In genomic region chr2:39226731-39227130, GRCm38 (mm10) we compare ENCODE assay signal across 8 mouse cellular contexts. TPM values are rescaled to one million over a fixed set of nuclear protein-coding genes. Genes with fewer than 3 reads are reported as not detected.
DNase-seq lines count a peak whose midpoint lies in the region; ATAC-seq and TF ChIP-seq lines count a peak whose summit lies in the region.

No protein-coding gene starts in this region.

- no peak overlapping the region for H3K9ac ChIP-seq in heart, postnatal 0 days (replicated peaks; ENCODE audit: low read depth, low read length)
- H3K9ac ChIP-seq in hindbrain, embryonic 16.5 days (ENCODE audit: low read depth, low read length), result peak overlapping the region; percentile 84
- peak overlapping the region; percentile 18; the same call in 1 of the 2 replicates for H3K9ac ChIP-seq in midbrain, embryonic 15.5 days

- peaks cover 26% of the 10 kb centered on the region for H3K4me1 ChIP-seq in heart, postnatal 0 days (ENCODE audit: control insufficient read depth, insufficient read depth)
- H3K4me1 ChIP-seq in cortical plate, adult 2 months (ENCODE audit: control insufficient read depth, insufficient read depth, low read length), result peaks cover 3% of the 10 kb centered on the region
- peaks cover 14% of the 10 kb centered on the region for H3K4me1 ChIP-seq in hindbrain, embryonic 16.5 days (ENCODE audit: control insufficient read depth, insufficient read depth, low read depth, low read length)
- H3K4me1 ChIP-seq in midbrain, embryonic 15.5 days, result peaks cover 25% of the 10 kb centered on the region

- 24% methylated on average over 3 of the region's 3 CpGs for WGBS in heart, postnatal 0 days
- WGBS in hindbrain, embryonic 16.5 days, result 39% methylated on average over 3 of the region's 3 CpGs
- 31% methylated on average over 3 of the region's 3 CpGs for WGBS in midbrain, embryonic 15.5 days

- intact Hi-C loops in heart, postnatal 14 days (cut with DNase I), result no loop called here

- no peaks in the 10 kb centered on the region; the same call in 1 of the 2 replicates for H3K27me3 ChIP-seq in heart, postnatal 0 days (ENCODE audit: control insufficient read depth, insufficient read depth, low read length)
- H3K27me3 ChIP-seq in hindbrain, embryonic 16.5 days (replicated peaks; ENCODE audit: control insufficient read depth, insufficient read depth, low read length), result no peaks in the 10 kb centered on the region
- H3K27me3 ChIP-seq in midbrain, embryonic 15.5 days (replicated peaks), result no peaks in the 10 kb centered on the region

- DNase-seq in heart, postnatal 0 days (ENCODE audit: low spot score), result no peak
- DNase-seq in heart, postnatal 14 days, result no peak
- DNase-seq in urinary bladder, postnatal 25 days (ENCODE audit: low spot score), result no peak
- no peak for DNase-seq in retina, embryonic 14.5 days (ENCODE audit: low spot score)
- no peak for DNase-seq in T-cell, adult 2 months (ENCODE audit: low spot score)

- no peaks in the 10 kb centered on the region for H3K9me3 ChIP-seq in heart, postnatal 0 days (replicated peaks; ENCODE audit: control insufficient read depth, low read length)
- H3K9me3 ChIP-seq in hindbrain, embryonic 16.5 days (ENCODE audit: control insufficient read depth, low read length), result no peaks in the 10 kb centered on the region
- H3K9me3 ChIP-seq in midbrain, embryonic 15.5 days, result no peaks in the 10 kb centered on the region

- no peak for TF ChIP-seq CTCF in heart, postnatal 0 days (IDR thresholded peaks at IDR 0.05; ENCODE audit: low read depth)
- no peak for TF ChIP-seq CTCF in cortical plate, adult 2 months (IDR thresholded peaks at IDR 0.05; ENCODE audit: extremely low read depth, insufficient read depth, low read length)

- TF ChIP-seq EP300 in heart, postnatal 0 days (IDR thresholded peaks at IDR 0.05; ENCODE audit: low read depth), result no peak

- no peak for ATAC-seq in heart, postnatal 0 days (ENCODE audit: insufficient read depth, low read depth)
- ATAC-seq in hindbrain, embryonic 16.5 days, result no peak; the same call in 1 of the 2 replicates
- no peak; the same call in none of the 2 replicates for ATAC-seq in midbrain, embryonic 15.5 days (replicated peaks)

- peak overlapping the region; percentile 60 for H3K4me2 ChIP-seq in heart, postnatal 0 days (ENCODE audit: low read depth, low read length)
- H3K4me2 ChIP-seq in hindbrain, embryonic 16.5 days (ENCODE audit: low read length), result peak overlapping the region; percentile 61
- H3K4me2 ChIP-seq in midbrain, embryonic 15.5 days, result peak overlapping the region; percentile 49

- H3K36me3 ChIP-seq in heart, postnatal 0 days (replicated peaks; ENCODE audit: control insufficient read depth, insufficient read depth, low read length), result no peaks in the 10 kb centered on the region
- no peaks in the 10 kb centered on the region for H3K36me3 ChIP-seq in hindbrain, embryonic 16.5 days (ENCODE audit: control insufficient read depth, insufficient read depth, low read length)
- no peaks in the 10 kb centered on the region for H3K36me3 ChIP-seq in midbrain, embryonic 15.5 days (replicated peaks)

- TF ChIP-seq POLR2A in cortical plate, adult 2 months (IDR thresholded peaks at IDR 0.05; ENCODE audit: extremely low read depth, insufficient read depth, low read length), result no peak

- H3K4me3 ChIP-seq in heart, postnatal 0 days (ENCODE audit: low read depth, low read length), result peak overlapping the region; percentile 94
- peak overlapping the region; percentile 65; the same call in 1 of the 2 replicates for H3K4me3 ChIP-seq in cortical plate, adult 2 months (ENCODE audit: insufficient read depth, low read length)
- peak overlapping the region; percentile 80 for H3K4me3 ChIP-seq in hindbrain, embryonic 16.5 days (ENCODE audit: low read length)
- H3K4me3 ChIP-seq in midbrain, embryonic 15.5 days, result peak overlapping the region; percentile 85

- H3K27ac ChIP-seq in heart, postnatal 0 days (ENCODE audit: low read depth), result peak overlapping the region; percentile 99; the same call in 1 of the 2 replicates
- no peak overlapping the region for H3K27ac ChIP-seq in cortical plate, adult 2 months (ENCODE audit: insufficient read depth, low read length)
- peak overlapping the region; percentile 94; the same call in 1 of the 2 replicates for H3K27ac ChIP-seq in hindbrain, embryonic 16.5 days (ENCODE audit: low read depth, low read length)
- peak overlapping the region; percentile 94 for H3K27ac ChIP-seq in midbrain, embryonic 15.5 days

RNA-seq across cellular contexts. Expression of gene Ppp6c, which starts 0.5 kb away (rescaled TPM):
- 35.0 and 54.1 TPM in 2 replicates for total RNA-seq in heart, postnatal 0 days (2014; rRNA removed; ENCODE audit: low replicate concordance)
- 50.0 and 52.1 TPM in 2 replicates for polyA plus RNA-seq in heart, postnatal 0 days (2015; fragmentation: Nextera tagmentation; extraction: Ambion mirVana)
- total RNA-seq in heart, postnatal 14 days (2021), result 10 to 100 TPM; 58.0 to 62.5 TPM
- 45.2 and 47.4 TPM in 2 replicates for polyA plus RNA-seq in cortical plate, adult 2 months (2012; rRNA removed)
- 65.2 and 69.3 TPM in 2 replicates for polyA plus RNA-seq in hindbrain, embryonic 16.5 days (2015; fragmentation: Nextera tagmentation; extraction: Ambion mirVana)
- 66.1 and 68.8 TPM in 2 replicates for polyA plus RNA-seq in midbrain, embryonic 15.5 days (2015; fragmentation: Nextera tagmentation; extraction: Ambion mirVana)

RNA-seq across cellular contexts. Expression of gene Scai, which starts 36.2 kb away (rescaled TPM):
- total RNA-seq in heart, postnatal 0 days (2014; rRNA removed; ENCODE audit: low replicate concordance), result 8.3 and 19.1 TPM in 2 replicates
- polyA plus RNA-seq in heart, postnatal 0 days (2015; fragmentation: Nextera tagmentation; extraction: Ambion mirVana), result 2.5 and 2.7 TPM in 2 replicates
- 1 to 10 TPM; 8.9 to 9.8 TPM for total RNA-seq in heart, postnatal 14 days (2021)
- polyA plus RNA-seq in cortical plate, adult 2 months (2012; rRNA removed), result 12.2 and 14.2 TPM in 2 replicates
- polyA plus RNA-seq in hindbrain, embryonic 16.5 days (2015; fragmentation: Nextera tagmentation; extraction: Ambion mirVana), result 15.2 and 17.5 TPM in 2 replicates
- 18.6 and 21.2 TPM in 2 replicates for polyA plus RNA-seq in midbrain, embryonic 15.5 days (2015; fragmentation: Nextera tagmentation; extraction: Ambion mirVana)
